Mouse (Mus musculus) lung, adult 2 months (tissue): ENCODE measurements at regions not wholly inside any gene's neighbourhood (a gene's known extent, or its start where the extent isn't known, plus 50 kb on each side); places are given as distances from the start of the nearest gene placed in this dataset.

Source experiments
- CTCF ChIP-seq: fragments of 200-500 bp; IDR thresholded peaks from 2 replicates; pipeline ENCODE4 v1.5.1; 2011; ENCODE audit warnings: mild to moderate bottlenecking, low read length, control low read depth; ENCODE audit not compliant: insufficient read depth
- POLR2A ChIP-seq: fragments of 200-500 bp; IDR thresholded peaks from 2 replicates; pipeline ENCODE4 v1.6.1; 2011; ENCODE audit warnings: low read depth, mild to moderate bottlenecking, control low read depth, low read length, borderline replicate concordance; ENCODE audit errors: extremely low read depth

DNA sequence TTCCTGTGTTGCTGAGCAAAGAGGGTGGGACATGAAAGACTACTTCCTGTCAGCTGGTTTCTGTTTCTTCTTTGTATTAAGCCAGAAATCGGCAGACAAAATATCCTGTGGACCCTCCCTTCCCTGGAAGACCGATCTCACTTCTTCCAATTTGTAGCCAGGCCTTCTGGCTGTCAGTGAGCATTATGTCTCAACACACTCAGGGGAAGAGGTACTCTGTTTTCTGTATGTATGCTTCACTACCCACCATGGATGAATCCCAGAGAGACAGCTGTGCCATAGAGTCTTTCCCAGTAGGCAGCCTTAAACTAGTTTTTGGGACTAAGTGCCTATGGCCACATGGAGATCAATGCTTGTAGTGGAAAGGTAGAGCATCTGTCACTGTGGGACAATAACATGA lies 96.8 kb upstream of the Ptprm start:
- TF ChIP-seq POLR2A (no peak), CTCF (no peak)
